34 mouse cellular contexts compared by ENCODE assay signal in genomic region chr11:83634898-83635297, GRCm38 (mm10). TPM values are rescaled to one million over a fixed set of nuclear protein-coding genes. Genes with fewer than 3 reads are reported as not detected.
A peak's percentile ranks its signal among the peaks of the same experiment; 100 is the strongest.
DNase-seq lines count a peak whose midpoint lies in the region; ATAC-seq and TF ChIP-seq lines count a peak whose summit lies in the region.
"Had no signal": no experiment of that assay in that cellular context is flagged by ENCODE, and none has a peak within 500 bp of the region (broad histone marks: within the 10 kb centered on the region; RNA-seq: fewer than 3 reads in every experiment).

No protein-coding gene starts in this region.

- no peaks in the 10 kb centered on the region for H3K79me2 ChIP-seq in liver, adult 2 months (ENCODE audit: control insufficient read depth, insufficient read depth, low read length)

- TF ChIP-seq POLR2A in liver, adult 2 months (IDR thresholded peaks at IDR 0.05; ENCODE audit: extremely low read depth, insufficient read depth, low read length), result no peak

- H3K4me1 ChIP-seq in forebrain, postnatal 0 days (ENCODE audit: insufficient read depth), result 0 out of 2 replicates have a peak, but pooled peaks cover 6% of the 10 kb centered on the region
- H3K4me1 ChIP-seq in forebrain, embryonic 10.5 days, result peaks cover 10% of the 10 kb centered on the region
- H3K4me1 ChIP-seq in liver, adult 2 months (ENCODE audit: control insufficient read depth, insufficient read depth, low read length), result no peaks in the 10 kb centered on the region
- H3K4me1 ChIP-seq: embryonic facial prominence, embryonic 12.5 days; embryonic facial prominence, embryonic 15.5 days; forebrain, embryonic 12.5 days; forebrain, embryonic 15.5 days had no signal

- H3K4me3 ChIP-seq in forebrain, postnatal 0 days (ENCODE audit: low read depth, low read length), result no peak overlapping the region
- H3K4me3 ChIP-seq in forebrain, embryonic 10.5 days, result no peak overlapping the region
- no peak overlapping the region for H3K4me3 ChIP-seq in liver, adult 2 months (ENCODE audit: insufficient read depth, low read depth, low read length)
- H3K4me3 ChIP-seq: embryonic facial prominence, embryonic 12.5 days; embryonic facial prominence, embryonic 15.5 days; forebrain, embryonic 12.5 days; forebrain, embryonic 15.5 days; heart, adult 2 months had no signal

- H3K9me3 ChIP-seq in forebrain, postnatal 0 days (ENCODE audit: low read length), result no peaks in the 10 kb centered on the region
- no peaks in the 10 kb centered on the region for H3K9me3 ChIP-seq in forebrain, embryonic 10.5 days
- H3K9me3 ChIP-seq: embryonic facial prominence, embryonic 12.5 days; embryonic facial prominence, embryonic 15.5 days; forebrain, embryonic 12.5 days; forebrain, embryonic 15.5 days had no signal

- no peaks in the 10 kb centered on the region for H3K36me3 ChIP-seq in forebrain, postnatal 0 days (ENCODE audit: insufficient read depth)
- no peaks in the 10 kb centered on the region for H3K36me3 ChIP-seq in forebrain, embryonic 10.5 days (replicated peaks)
- H3K36me3 ChIP-seq in liver, adult 2 months (ENCODE audit: control insufficient read depth, insufficient read depth, low read length), result no peaks in the 10 kb centered on the region
- H3K36me3 ChIP-seq: embryonic facial prominence, embryonic 12.5 days; embryonic facial prominence, embryonic 15.5 days; forebrain, embryonic 12.5 days; forebrain, embryonic 15.5 days had no signal

- in situ Hi-C loops in Patski (cut with MboI; ENCODE audit: low pct_unique_long_range_greater_than_20kb), result loop anchor here (5.0 kb wide), 1 partner anchor 198 kb away; the partner anchor contains the start of gene 1700020L24Rik

- CTCF ChIA-PET in Patski (lab: Charles Lee), result interaction anchor here (1.4 kb wide), 1 partner anchor 78 kb away, joined by 3 read pairs; no protein-coding TSS in a partner anchor

- H3K9ac ChIP-seq in forebrain, postnatal 0 days, result no peak overlapping the region
- H3K9ac ChIP-seq in liver, adult 2 months (ENCODE audit: low read depth, low read length), result no peak overlapping the region
- H3K9ac ChIP-seq: embryonic facial prominence, embryonic 12.5 days; embryonic facial prominence, embryonic 15.5 days; forebrain, embryonic 12.5 days; forebrain, embryonic 15.5 days; hindbrain, embryonic 14.5 days had no signal

- 85% methylated on average over 2 of the region's 2 CpGs for WGBS in forebrain, postnatal 0 days
- WGBS in forebrain, embryonic 10.5 days, result 89% methylated on average over 2 of the region's 2 CpGs
- 93% methylated on average over 2 of the region's 2 CpGs for WGBS in liver, adult 2 months

- no peak for DNase-seq in forebrain, postnatal 0 days
- no peak for DNase-seq in forebrain, embryonic 10.5 days (ENCODE audit: extremely low spot score, low spot score)
- no peak for DNase-seq in liver, adult 2 months (ENCODE audit: extremely low read depth, low read depth, low spot score)
- DNase-seq in liver, result no peak
- peak; percentile 57 for DNase-seq in 3T3-L1 (ENCODE audit: low read depth, low spot score)
- no peak for DNase-seq in Patski (ENCODE audit: low read depth, low spot score)
- DNase-seq in heart, postnatal 10 days, result no peak
- no peak for DNase-seq in heart, adult 9 months (ENCODE audit: low spot score in 2 of 2)
- DNase-seq: adrenal gland, adult 2 months; adrenal gland, postnatal 14 days; B cell, adult 2 months; cerebellum, adult 11 months; cerebellum, adult 2 months; cerebellum, adult 9-11 months; cerebellum, postnatal 25 days; gastrocnemius, postnatal 10 days; gastrocnemius, postnatal 36 days; heart, adult 2 months; heart, postnatal 36 days had no signal

- intact Hi-C loops in heart, postnatal 10 days (cut with DNase I), result no loop called here

- no peak overlapping the region for H3K4me2 ChIP-seq in forebrain, postnatal 0 days (ENCODE audit: low read depth)
- H3K4me2 ChIP-seq: embryonic facial prominence, embryonic 12.5 days; embryonic facial prominence, embryonic 15.5 days; forebrain, embryonic 12.5 days; forebrain, embryonic 15.5 days; heart, embryonic 11.5 days; hindbrain, embryonic 14.5 days had no signal

- no peak for ATAC-seq in forebrain, postnatal 0 days
- ATAC-seq in Patski, result no peak
- ATAC-seq: forebrain, embryonic 15.5 days; inflammation-experienced regulatory T-cells, adult 6 months had no signal

- TF ChIP-seq CTCF in forebrain, postnatal 0 days (IDR thresholded peaks at IDR 0.05; ENCODE audit: low read depth), result no peak
- 0 out of 2 replicates have a peak, but pooled peaks have one; percentile 18 for TF ChIP-seq CTCF in liver, adult 2 months (IDR thresholded peaks at IDR 0.05; ENCODE audit: low read depth, low read length)
- peak; percentile 49 for TF ChIP-seq CTCF in Patski (IDR thresholded peaks at IDR 0.05)

- POLR2A ChIA-PET in Patski (lab: Charles Lee), result no interaction called here

- 0 out of 2 replicates have a peak overlapping the region, but pooled peaks have one; percentile 45 for H3K27ac ChIP-seq in forebrain, postnatal 0 days (ENCODE audit: low read depth, low read length)
- H3K27ac ChIP-seq in forebrain, embryonic 10.5 days, result no peak overlapping the region
- no peak overlapping the region for H3K27ac ChIP-seq in liver, adult 2 months (replicated peaks; ENCODE audit: insufficient read depth, low read depth, low read length)
- H3K27ac ChIP-seq: embryonic facial prominence, embryonic 12.5 days; embryonic facial prominence, embryonic 15.5 days; forebrain, embryonic 12.5 days; forebrain, embryonic 15.5 days; heart, adult 2 months; hindbrain, embryonic 14.5 days; hindbrain, postnatal 0 days had no signal

- no peaks in the 10 kb centered on the region for H3K27me3 ChIP-seq in forebrain, postnatal 0 days (ENCODE audit: insufficient read depth, low read length)
- H3K27me3 ChIP-seq in forebrain, embryonic 10.5 days (ENCODE audit: poor library complexity, severe bottlenecking), result no peaks in the 10 kb centered on the region
- no peaks in the 10 kb centered on the region for H3K27me3 ChIP-seq in liver, adult 2 months (ENCODE audit: control insufficient read depth, insufficient read depth, low read length)
- H3K27me3 ChIP-seq in Patski, result no peaks in the 10 kb centered on the region
- H3K27me3 ChIP-seq: embryonic facial prominence, embryonic 12.5 days; embryonic facial prominence, embryonic 15.5 days; forebrain, embryonic 12.5 days; forebrain, embryonic 15.5 days had no signal

RNA-seq across cellular contexts. Expression of gene Rpl9-ps1, which starts 10.5 kb away (rescaled TPM):
- not detected in 2 replicates for total RNA-seq in forebrain, postnatal 0 days (2014; rRNA removed)
- polyA plus RNA-seq in forebrain, postnatal 0 days (2015; fragmentation: Nextera tagmentation; extraction: Ambion mirVana), result not detected in 2 replicates
- not detected in 2 replicates for polyA plus RNA-seq in forebrain, embryonic 10.5 days (2016; fragmentation: Nextera tagmentation; extraction: Ambion mirVana)
- not detected in 2 replicates for total RNA-seq in liver, adult 2 months (2014; rRNA removed)
- polyA plus RNA-seq in liver, adult 2 months (2012; rRNA removed), result not detected in 2 replicates
- polyA plus RNA-seq in Patski (2021), result not detected
- total RNA-seq in heart, postnatal 10 days (2021), result not detected
- total RNA-seq: adrenal gland, adult 2 months; adrenal gland, postnatal 14 days; adrenal gland, postnatal 4 days; gastrocnemius, adult 18-20 months; gastrocnemius, postnatal 10 days; gastrocnemius, postnatal 36 days; granulocyte monocyte progenitor cell, adult 5-6 weeks; heart, adult 2 months; heart, postnatal 36 days; hindbrain, postnatal 0 days; MEL had no signal
- polyA plus RNA-seq: adrenal gland, adult 2 months; cerebellum, adult 2 months; embryonic facial prominence, embryonic 12.5 days; embryonic facial prominence, embryonic 15.5 days; forebrain, embryonic 12.5 days; forebrain, embryonic 15.5 days; heart, adult 2 months; heart, embryonic 11.5 days; heart, embryonic 14.5 days; heart, postnatal 0 days; hindbrain, embryonic 11.5 days; hindbrain, embryonic 14.5 days; hindbrain, postnatal 0 days; inflammation-experienced regulatory T-cells, adult 6 months had no signal

RNA-seq across cellular contexts. Expression of gene Ccl3, which starts 14.3 kb away (rescaled TPM):
- 0.62 and 1.6 TPM in 2 replicates for total RNA-seq in forebrain, postnatal 0 days (2014; rRNA removed)
- 1.0 and 1.9 TPM in 2 replicates for polyA plus RNA-seq in forebrain, postnatal 0 days (2015; fragmentation: Nextera tagmentation; extraction: Ambion mirVana)
- 0.36 and 0.83 TPM in 2 replicates for polyA plus RNA-seq in forebrain, embryonic 10.5 days (2016; fragmentation: Nextera tagmentation; extraction: Ambion mirVana)
- total RNA-seq in liver, adult 2 months (2014; rRNA removed), result 0.18 TPM in 1 of 2 replicates, not detected in the other
- polyA plus RNA-seq in liver, adult 2 months (2012; rRNA removed), result 0.42 and 0.48 TPM in 2 replicates
- polyA plus RNA-seq in Patski (2021), result not detected
- under 1 TPM in 1 of 2 experiments, not detected in 1; 0.35 TPM for total RNA-seq in heart, postnatal 10 days (2021)
- total RNA-seq: adrenal gland, postnatal 14 days; gastrocnemius, adult 18-20 months; gastrocnemius, postnatal 10 days; gastrocnemius, postnatal 36 days; heart, adult 2 months; heart, postnatal 36 days; MEL had no signal

RNA-seq across cellular contexts. Expression of gene Ccl4, which starts 27.5 kb away (rescaled TPM):
- total RNA-seq in forebrain, postnatal 0 days (2014; rRNA removed), result not detected in 2 replicates
- polyA plus RNA-seq in forebrain, postnatal 0 days (2015; fragmentation: Nextera tagmentation; extraction: Ambion mirVana), result 0.58 and 1.1 TPM in 2 replicates
- polyA plus RNA-seq in forebrain, embryonic 10.5 days (2016; fragmentation: Nextera tagmentation; extraction: Ambion mirVana), result 0.42 and 0.46 TPM in 2 replicates
- 0.40 TPM in 1 of 2 replicates, not detected in the other for total RNA-seq in liver, adult 2 months (2014; rRNA removed)
- 1.1 TPM in 1 of 2 replicates, not detected in the other for polyA plus RNA-seq in liver, adult 2 months (2012; rRNA removed)
- not detected for polyA plus RNA-seq in Patski (2021)
- total RNA-seq in heart, postnatal 10 days (2021), result not detected
- total RNA-seq: adrenal gland, postnatal 14 days; gastrocnemius, adult 18-20 months; gastrocnemius, postnatal 10 days; gastrocnemius, postnatal 36 days; heart, adult 2 months; heart, postnatal 36 days; hindbrain, postnatal 0 days; MEL had no signal
- polyA plus RNA-seq: forebrain, embryonic 12.5 days had no signal

RNA-seq across cellular contexts. Expression of gene Ccl6, which starts 42.0 kb away (rescaled TPM):
- total RNA-seq in forebrain, postnatal 0 days (2014; rRNA removed), result 0.77 and 5.0 TPM in 2 replicates
- polyA plus RNA-seq in forebrain, postnatal 0 days (2015; fragmentation: Nextera tagmentation; extraction: Ambion mirVana), result 3.5 and 3.7 TPM in 2 replicates
- polyA plus RNA-seq in forebrain, embryonic 10.5 days (2016; fragmentation: Nextera tagmentation; extraction: Ambion mirVana), result 2.1 and 2.2 TPM in 2 replicates
- total RNA-seq in liver, adult 2 months (2014; rRNA removed), result 8.7 and 14.1 TPM in 2 replicates
- 2.5 and 3.3 TPM in 2 replicates for polyA plus RNA-seq in liver, adult 2 months (2012; rRNA removed)
- not detected for polyA plus RNA-seq in Patski (2021)
- total RNA-seq in heart, postnatal 10 days (2021), result 1 to 10 TPM; 3.0 to 4.5 TPM
- total RNA-seq: hindbrain, postnatal 0 days; MEL had no signal

RNA-seq across cellular contexts. Expression of gene Ccl9, which starts 56.5 kb away (rescaled TPM):
- 1.2 and 1.8 TPM in 2 replicates for total RNA-seq in forebrain, postnatal 0 days (2014; rRNA removed)
- polyA plus RNA-seq in forebrain, postnatal 0 days (2015; fragmentation: Nextera tagmentation; extraction: Ambion mirVana), result 2.5 and 3.4 TPM in 2 replicates
- 0.55 and 1.4 TPM in 2 replicates for polyA plus RNA-seq in forebrain, embryonic 10.5 days (2016; fragmentation: Nextera tagmentation; extraction: Ambion mirVana)
- total RNA-seq in liver, adult 2 months (2014; rRNA removed), result 92.1 and 125 TPM in 2 replicates
- 45.5 and 61.7 TPM in 2 replicates for polyA plus RNA-seq in liver, adult 2 months (2012; rRNA removed)
- 0.42 TPM for polyA plus RNA-seq in Patski (2021)
- total RNA-seq in heart, postnatal 10 days (2021), result 1 to 10 TPM; 2.9 to 5.3 TPM
- polyA plus RNA-seq: inflammation-experienced regulatory T-cells, adult 6 months had no signal
